Mouse (Mus musculus): ENCODE measurements at regions not wholly inside any gene's neighbourhood (a gene's known extent, or its start where the extent isn't known, plus 50 kb on each side); places are given as distances from the start of the nearest gene placed in this dataset.

GRCm38 (mm10) chr14:110276192-110276591 lies 478.8 kb downstream of the Slitrk6 start:
- DNase-seq (ENCODE audit: low spot score in 2 of 2), result no peak

- DNase-seq (ENCODE audit: low spot score in 2 of 2), result no peak
These were observed 483.7 kb downstream of the Slitrk6 start for GRCm38 (mm10) chr14:110271270-110271669.

- DNase-seq (ENCODE audit: low spot score in 2 of 2), result no peak
These were observed 510.5 kb downstream of the Slitrk6 start for GRCm38 (mm10) chr14:110244466-110244865.

GRCm38 (mm10) chr14:110243549-110243948 lies 511.4 kb downstream of the Slitrk6 start:
- no peak for DNase-seq (ENCODE audit: low spot score in 2 of 2)

GRCm38 (mm10) chr14:110238800-110239199 lies 516.1 kb downstream of the Slitrk6 start:
- DNase-seq (ENCODE audit: low spot score in 2 of 2), result no peak

- DNase-seq (ENCODE audit: low spot score in 2 of 2), result no peak
These were observed 530.1 kb downstream of the Slitrk6 start for GRCm38 (mm10) chr14:110224678-110225446.

GRCm38 (mm10) chr14:110190987-110191607 lies 563.9 kb downstream of the Slitrk6 start:
- DNase-seq (ENCODE audit: low spot score in 2 of 2), result no peak

- no peak for DNase-seq (ENCODE audit: low spot score in 2 of 2)
These were observed 564.5 kb downstream of the Slitrk6 start for GRCm38 (mm10) chr14:110190471-110190870.

GRCm38 (mm10) chr14:110179166-110179565 lies 575.8 kb downstream of the Slitrk6 start:
- no peak for DNase-seq (ENCODE audit: low spot score in 2 of 2)

- DNase-seq (ENCODE audit: low spot score in 2 of 2), result no peak
These were observed 583.5 kb downstream of the Slitrk6 start for GRCm38 (mm10) chr14:110171162-110172117.

- no peak for DNase-seq (ENCODE audit: low spot score in 2 of 2)
These were observed 586.3 kb downstream of the Slitrk6 start for GRCm38 (mm10) chr14:110168632-110169031.

- DNase-seq (ENCODE audit: low spot score in 2 of 2), result no peak
These were observed 626.7 kb downstream of the Slitrk6 start for GRCm38 (mm10) chr14:110128265-110128664.

GRCm38 (mm10) chr14:110125936-110126710 lies 628.8 kb downstream of the Slitrk6 start:
- DNase-seq (ENCODE audit: low spot score in 2 of 2), result no peak

GRCm38 (mm10) chr14:110122710-110123109 lies 632.2 kb downstream of the Slitrk6 start:
- DNase-seq (ENCODE audit: low spot score in 2 of 2), result no peak

GRCm38 (mm10) chr14:110115578-110115977 lies 639.4 kb downstream of the Slitrk6 start:
- no peak for DNase-seq (ENCODE audit: low spot score in 2 of 2)

- DNase-seq (ENCODE audit: low spot score in 2 of 2), result no peak
These were observed 654.1 kb downstream of the Slitrk6 start for GRCm38 (mm10) chr14:110100852-110101251.

- DNase-seq (ENCODE audit: low spot score in 2 of 2), result no peak
These were observed 676.6 kb downstream of the Slitrk6 start for GRCm38 (mm10) chr14:110078351-110078750.

- DNase-seq (ENCODE audit: low spot score in 2 of 2), result no peak
These were observed 707.2 kb downstream of the Slitrk6 start for GRCm38 (mm10) chr14:110047748-110048147.

- DNase-seq (ENCODE audit: low spot score in 2 of 2), result no peak
These were observed 711.7 kb downstream of the Slitrk6 start for GRCm38 (mm10) chr14:110043211-110043610.

GRCm38 (mm10) chr14:110021812-110022211 lies 733.1 kb downstream of the Slitrk6 start:
- no peak for DNase-seq (ENCODE audit: low spot score in 2 of 2)

GRCm38 (mm10) chr14:110015126-110015525 lies 739.8 kb downstream of the Slitrk6 start:
- DNase-seq (ENCODE audit: low spot score in 2 of 2), result no peak
